In the genomic region with DNA sequence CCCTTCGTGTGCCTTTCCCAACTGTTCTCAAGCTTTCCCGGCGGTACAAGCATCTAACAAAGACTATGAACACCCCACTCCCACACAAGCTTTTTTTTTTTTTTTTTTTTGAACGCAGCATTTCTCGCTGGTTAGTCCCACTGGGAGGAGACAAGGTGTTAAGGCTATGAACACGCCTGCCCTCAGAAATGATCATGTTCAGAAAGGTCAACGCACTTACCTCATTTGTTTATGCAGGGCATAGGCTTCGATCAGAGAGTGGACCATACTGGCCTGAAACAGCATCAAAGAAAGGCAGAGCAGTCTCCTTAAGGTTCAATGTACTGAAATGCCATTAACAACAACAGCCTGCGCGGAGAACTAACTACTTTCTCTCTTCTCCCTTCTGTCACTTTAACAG, we compare ENCODE assay signal across 8 mouse cellular contexts. TPM values are rescaled to one million over a fixed set of nuclear protein-coding genes. Genes with fewer than 3 reads are reported as not detected.
DNase-seq lines count a peak whose midpoint lies in the region; ATAC-seq and TF ChIP-seq lines count a peak whose summit lies in the region.

No protein-coding gene starts in this region.

- 0 out of 2 replicates have a peak, but pooled peaks have one; percentile 16 for ATAC-seq in hindbrain, postnatal 0 days
- no peak for ATAC-seq in monocyte, adult 5-6 weeks (replicated peaks; ENCODE audit: insufficient number of reproducible peaks, low FRiP score, low TSS enrichment, poor library complexity, severe bottlenecking)

- H3K4me3 ChIP-seq in layer of hippocampus, adult 2 months = peak overlapping the region; percentile 56
- H3K4me3 ChIP-seq in hindbrain, postnatal 0 days (ENCODE audit: low read length) = peak overlapping the region; percentile 47

- TF ChIP-seq POLR2A in brain, embryonic 14.5 days (IDR thresholded peaks at IDR 0.05; ENCODE audit: borderline replicate concordance, extremely low read depth, insufficient read depth, insufficient read length, poor library complexity, severe bottlenecking) = no peak

- H3K27ac ChIP-seq in layer of hippocampus, adult 2 months = peak overlapping the region; percentile 86
- H3K27ac ChIP-seq in hindbrain, postnatal 0 days = peak overlapping the region; percentile 62; the same call in 1 of the 2 replicates

- 35% methylated on average over 10 of the region's 10 CpGs for WGBS in hindbrain, postnatal 0 days

- peak overlapping the region; percentile 62 for H3K4me2 ChIP-seq in hindbrain, postnatal 0 days (ENCODE audit: low read depth, low read length)

- TF ChIP-seq CTCF in layer of hippocampus, adult 2 months (conservative IDR thresholded peaks at IDR 0.05) = no peak
- no peak for TF ChIP-seq CTCF in brain, embryonic 14.5 days (IDR thresholded peaks at IDR 0.05; ENCODE audit: borderline replicate concordance, extremely low read depth, insufficient read depth, insufficient read length)
- no peak for TF ChIP-seq CTCF in hindbrain, postnatal 0 days (IDR thresholded peaks at IDR 0.05; ENCODE audit: low read depth)

- peak overlapping the region; percentile 30; the same call in 1 of the 2 replicates for H3K9ac ChIP-seq in hindbrain, postnatal 0 days (replicated peaks; ENCODE audit: low read length)

- no peaks in the 10 kb centered on the region for H3K9me3 ChIP-seq in hindbrain, postnatal 0 days (ENCODE audit: low read length)

- H3K4me1 ChIP-seq in hindbrain, postnatal 0 days (ENCODE audit: insufficient read depth, low read length) = no peaks in the 10 kb centered on the region

- DNase-seq in layer of hippocampus, adult 2 months (ENCODE audit: low spot score in 2 of 2) = no peak
- no peak for DNase-seq in layer of hippocampus, postnatal 36 days
- DNase-seq in brain, embryonic 14.5 days (ENCODE audit: low read depth) = peak; percentile 1
- no peak for DNase-seq in hindbrain, postnatal 0 days (ENCODE audit: low spot score)
- DNase-seq in naive thymus-derived CD4-positive, alpha-beta T cell, adult 2 months (ENCODE audit: low read depth) = peak; percentile 28
- DNase-seq in B cell, adult 2 months = no peak
- no peak for DNase-seq in embryo, embryonic 9.5 days (ENCODE audit: extremely low spot score)

- H3K27me3 ChIP-seq in hindbrain, postnatal 0 days (ENCODE audit: insufficient read depth, low read length) = no peaks in the 10 kb centered on the region

- H3K36me3 ChIP-seq in hindbrain, postnatal 0 days (ENCODE audit: insufficient read depth, low read length) = no peaks in the 10 kb centered on the region

RNA-seq across cellular contexts. Expression of a gene that starts 1.0 kb away (rescaled TPM):
- total RNA-seq in layer of hippocampus, adult 2 months (2021) = 10 to 100 TPM; 20.9 to 21.0 TPM
- 10 to 100 TPM; 18.8 to 20.0 TPM for total RNA-seq in layer of hippocampus, postnatal 36 days (2021)
- polyA plus RNA-seq in brain, embryonic 14.5 days (2012; rRNA removed) = 11.6 TPM in 2 replicates
- total RNA-seq in hindbrain, postnatal 0 days (2014; rRNA removed) = 14.7 and 17.9 TPM in 2 replicates
- polyA plus RNA-seq in hindbrain, postnatal 0 days (2015; fragmentation: Nextera tagmentation; extraction: Ambion mirVana) = 13.0 and 14.8 TPM in 2 replicates
- total RNA-seq in monocyte, adult 5-6 weeks (2017) = 6.2 to 13.0 TPM (median 7.1 TPM) in 3 replicates

Comparison
In these comparisons a context has a peak if more than half of its experiments do, and no peak if none do; other contexts are left out.
1. DNase-seq: peak in brain, embryonic 14.5 days (single experiment) and naive thymus-derived CD4-positive, alpha-beta T cell, adult 2 months (single experiment); none in layer of hippocampus, adult 2 months (0 of 2), layer of hippocampus, postnatal 36 days (0 of 2), hindbrain, postnatal 0 days (single experiment), B cell, adult 2 months (0 of 2) and embryo, embryonic 9.5 days (single experiment).